Mouse (Mus musculus) naive thymus-derived CD4-positive, alpha-beta T cell, adult 5 months (primary cell): ENCODE results near the gene Eri3. TPM values are rescaled to one million over a fixed set of nuclear protein-coding genes. Genes with fewer than 3 reads are reported as not detected.

ENCODE experiments used
- polyA plus RNA-seq: library from polyadenylated mRNA; unstranded; fragments of 100-300 nt; shearing (Covaris generic); gene quantifications from one replicate; pipeline ENCODE4 v1.2.1, GENCODE M21; 2017

The Eri3 gene
- 35.6 TPM for polyA plus RNA-seq

DNA sequence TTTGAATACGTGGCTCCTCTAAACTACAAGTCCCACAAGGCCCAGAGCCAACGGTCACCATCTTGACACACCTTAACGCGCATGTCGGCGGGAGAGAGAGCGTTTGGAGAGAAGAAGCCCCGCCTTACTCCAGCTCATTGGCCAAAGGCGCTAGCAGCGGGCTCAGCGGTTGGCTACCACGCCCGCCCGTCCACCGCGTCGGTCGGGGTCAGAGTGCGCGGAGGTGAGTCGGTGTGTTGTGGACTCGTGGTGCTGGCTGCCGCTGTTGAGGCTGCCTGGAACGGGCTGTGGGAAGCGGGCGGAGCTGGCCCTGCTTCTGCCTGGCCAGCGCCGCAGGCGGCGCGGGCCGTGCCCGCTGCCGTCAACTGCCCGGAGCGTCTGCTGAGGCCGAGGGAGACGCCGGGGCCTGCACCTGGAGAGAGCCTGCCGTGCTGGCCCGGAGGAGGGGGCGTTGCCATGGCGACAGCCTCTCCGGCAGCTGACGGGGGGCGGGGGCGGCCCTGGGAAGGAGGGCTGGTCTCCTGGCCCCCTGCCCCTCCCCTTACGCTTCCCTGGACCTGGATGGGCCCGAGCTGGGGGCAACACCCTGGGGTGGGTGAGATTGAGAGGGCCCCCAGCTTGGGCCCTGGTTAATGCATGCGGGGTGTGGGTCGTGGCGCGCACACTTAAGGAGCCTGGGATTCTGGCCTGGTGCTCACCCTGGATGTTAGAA is at the start of gene Eri3:
Gene Eri3, plus strand, starts transcription at position 226 of the 712 bp plus-strand sequence.

DNA sequence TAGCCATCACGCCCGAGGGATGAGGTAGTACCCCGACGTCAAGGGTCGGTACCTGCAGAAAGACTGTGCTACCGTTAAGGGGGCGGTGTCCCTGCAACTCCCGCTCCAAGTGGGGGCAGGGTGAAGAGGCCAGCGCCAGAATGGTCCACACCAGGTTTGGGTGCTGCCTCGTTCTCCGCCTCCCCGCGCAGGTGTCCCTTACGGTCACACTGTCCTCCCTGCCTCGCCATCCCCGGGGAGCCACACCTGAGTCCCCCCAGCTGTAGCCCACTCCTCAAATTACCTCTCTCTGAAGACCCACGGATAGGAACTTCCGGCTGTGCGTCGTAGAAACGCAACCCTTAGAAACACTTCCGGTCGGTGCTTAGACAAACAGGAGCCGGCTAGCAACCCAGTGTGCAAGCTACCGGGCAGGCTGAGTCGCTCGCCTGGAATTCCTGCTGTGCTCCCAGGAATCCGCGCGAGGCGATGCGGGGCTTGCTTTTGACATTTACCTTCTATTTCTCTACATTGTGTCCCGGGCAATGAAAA is 131.8 kb downstream of the Eri3 start, which contains the start of gene Dmap1:
Gene Dmap1, minus strand, starts transcription at position 343 of the 531 bp plus-strand sequence.

Other genes starting within 250 kb of the Eri3 start
- gene Rnf220, start 53.3 kb upstream of the Eri3 start, polyA plus RNA-seq, result 127 TPM
- gene Dmap1, start 131.9 kb downstream of the Eri3 start, polyA plus RNA-seq, result 32.2 TPM
- not detected for gene Gm12845, start 174.0 kb downstream of the Eri3 start, polyA plus RNA-seq
- not detected for gene Klf17, start 215.3 kb downstream of the Eri3 start, polyA plus RNA-seq